In the genomic region with DNA sequence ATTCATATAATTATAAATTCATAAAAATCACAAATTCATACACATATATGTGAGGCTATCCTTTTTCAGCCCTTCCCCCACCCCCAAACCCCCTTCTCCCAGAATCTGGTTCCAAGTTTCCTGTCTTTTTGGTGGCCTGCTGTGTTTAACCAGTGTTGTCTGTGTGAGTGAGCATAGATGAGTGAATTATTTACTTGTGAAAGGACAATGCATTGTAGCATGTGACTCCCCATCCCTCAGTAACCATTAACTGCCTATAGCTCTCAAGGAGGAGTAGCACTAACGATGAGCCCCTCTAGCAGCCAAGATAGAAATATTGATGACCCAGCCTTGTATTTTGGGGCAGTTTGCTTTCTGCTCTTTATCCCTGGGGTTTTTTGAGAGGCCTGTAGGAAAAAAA, we compare ENCODE assay signal across 31 mouse cellular contexts. TPM values are rescaled to one million over a fixed set of nuclear protein-coding genes. Genes with fewer than 3 reads are reported as not detected.
DNase-seq lines count a peak whose midpoint lies in the region; ATAC-seq and TF ChIP-seq lines count a peak whose summit lies in the region.
"Had no signal": no experiment of that assay in that cellular context is flagged by ENCODE, and none has a peak within 500 bp of the region (broad histone marks: within the 10 kb centered on the region; RNA-seq: fewer than 3 reads in every experiment).

No protein-coding gene starts in this region.

- 42% methylated on average over 1 of the region's 1 CpGs for WGBS in kidney, adult 2 months
- 80% methylated on average over 1 of the region's 1 CpGs for WGBS in kidney, embryonic 15.5 days
- 51% methylated on average over 1 of the region's 1 CpGs for WGBS in kidney, postnatal 0 days
- WGBS in midbrain, embryonic 13.5 days = 63% methylated on average over 1 of the region's 1 CpGs

- H3K4me2 ChIP-seq in kidney, embryonic 15.5 days = no peak overlapping the region
- H3K4me2 ChIP-seq in kidney, postnatal 0 days (ENCODE audit: low read length) = no peak overlapping the region
- H3K4me2 ChIP-seq in midbrain, embryonic 13.5 days (replicated peaks) = no peak overlapping the region
- H3K4me2 ChIP-seq: embryonic facial prominence, embryonic 12.5 days; embryonic facial prominence, embryonic 15.5 days; forebrain, embryonic 12.5 days; forebrain, embryonic 15.5 days; heart, embryonic 12.5 days; heart, embryonic 15.5 days had no signal

- H3K4me3 ChIP-seq in kidney, adult 2 months (ENCODE audit: insufficient read depth, low read depth, low read length) = no peak overlapping the region
- no peak overlapping the region for H3K4me3 ChIP-seq in kidney, embryonic 15.5 days (replicated peaks)
- H3K4me3 ChIP-seq in kidney, postnatal 0 days (replicated peaks; ENCODE audit: low read depth, low read length) = no peak overlapping the region
- no peak overlapping the region for H3K4me3 ChIP-seq in midbrain, embryonic 13.5 days (replicated peaks)
- H3K4me3 ChIP-seq: embryonic facial prominence, embryonic 12.5 days; embryonic facial prominence, embryonic 15.5 days; erythroblast, embryonic 14.5 days; forebrain, embryonic 12.5 days; forebrain, embryonic 15.5 days; gastrocnemius, adult 2 months; heart, embryonic 12.5 days; heart, embryonic 15.5 days; hindbrain, embryonic 10.5 days; hindbrain, embryonic 13.5 days had no signal

- H3K27ac ChIP-seq in kidney, adult 2 months (ENCODE audit: insufficient read depth, low read depth, low read length) = no peak overlapping the region
- peak overlapping the region; percentile 75; the same call in 1 of the 2 replicates for H3K27ac ChIP-seq in kidney, embryonic 15.5 days
- 0 out of 2 replicates have a peak overlapping the region, but pooled peaks have one; percentile 36 for H3K27ac ChIP-seq in kidney, postnatal 0 days
- H3K27ac ChIP-seq in midbrain, embryonic 13.5 days = no peak overlapping the region
- H3K27ac ChIP-seq: forebrain, embryonic 12.5 days; heart, embryonic 15.5 days had no signal

- TF ChIP-seq POLR2A in kidney, adult 2 months (IDR thresholded peaks at IDR 0.05; ENCODE audit: low read depth, low read length) = no peak

- peak; percentile 88 for ATAC-seq in kidney, embryonic 15.5 days (replicated peaks; ENCODE audit: low FRiP score)
- no peak for ATAC-seq in kidney, postnatal 0 days (replicated peaks; ENCODE audit: low FRiP score, low read depth)
- ATAC-seq in midbrain, embryonic 13.5 days = no peak
- ATAC-seq: hindbrain, embryonic 16.5 days had no signal

- DNase-seq in kidney, adult 2 months = peak; percentile 65
- DNase-seq in kidney, postnatal 10 days = no peak
- no peak for DNase-seq in kidney, adult 18-20 months
- DNase-seq in kidney, postnatal 0 days (ENCODE audit: low spot score) = no peak
- peak; percentile 12 for DNase-seq in retina, postnatal 1 day
- DNase-seq in adrenal gland, postnatal 36 days = no peak
- DNase-seq: adrenal gland, postnatal 10 days; cerebellum, adult 11 months; cerebellum, adult 2 months; cerebellum, adult 9-11 months; cerebellum, postnatal 25 days; gastrocnemius, adult 2 months; gastrocnemius, postnatal 25 days; heart, adult 18-20 months; heart, postnatal 10 days; heart, postnatal 36 days had no signal

- peaks cover 6% of the 10 kb centered on the region; the same call in 1 of the 2 replicates for H3K4me1 ChIP-seq in kidney, adult 2 months (ENCODE audit: control insufficient read depth, insufficient read depth, low read length)
- peaks cover 14% of the 10 kb centered on the region for H3K4me1 ChIP-seq in kidney, embryonic 15.5 days
- H3K4me1 ChIP-seq in kidney, postnatal 0 days (replicated peaks; ENCODE audit: insufficient read depth, low read length) = no peaks in the 10 kb centered on the region
- H3K4me1 ChIP-seq in midbrain, embryonic 13.5 days (replicated peaks) = peaks cover 15% of the 10 kb centered on the region
- H3K4me1 ChIP-seq: heart, embryonic 12.5 days; heart, embryonic 15.5 days had no signal

- H3K36me3 ChIP-seq in kidney, adult 2 months (ENCODE audit: control insufficient read depth, insufficient read depth, low read length) = peaks cover 3% of the 10 kb centered on the region
- peaks cover 88% of the 10 kb centered on the region for H3K36me3 ChIP-seq in kidney, embryonic 15.5 days
- H3K36me3 ChIP-seq in kidney, postnatal 0 days (ENCODE audit: insufficient read depth, low read length) = peaks cover 61% of the 10 kb centered on the region
- H3K36me3 ChIP-seq in midbrain, embryonic 13.5 days = peaks cover 23% of the 10 kb centered on the region
- H3K36me3 ChIP-seq: forebrain, embryonic 15.5 days; G1E; heart, embryonic 15.5 days had no signal

- no peak for TF ChIP-seq CTCF in kidney, adult 2 months (conservative IDR thresholded peaks at IDR 0.05; ENCODE audit: insufficient read depth, insufficient read length, low read depth, low read length)
- no peak for TF ChIP-seq CTCF in kidney, postnatal 0 days (IDR thresholded peaks at IDR 0.05; ENCODE audit: low read depth)

- H3K9me3 ChIP-seq in kidney, embryonic 15.5 days (replicated peaks) = no peaks in the 10 kb centered on the region
- H3K9me3 ChIP-seq in kidney, postnatal 0 days (replicated peaks; ENCODE audit: low read length) = no peaks in the 10 kb centered on the region
- no peaks in the 10 kb centered on the region for H3K9me3 ChIP-seq in midbrain, embryonic 13.5 days
- H3K9me3 ChIP-seq: embryonic facial prominence, embryonic 12.5 days; embryonic facial prominence, embryonic 15.5 days; forebrain, embryonic 12.5 days; forebrain, embryonic 15.5 days; heart, embryonic 12.5 days; heart, embryonic 15.5 days; hindbrain, embryonic 10.5 days; hindbrain, embryonic 13.5 days had no signal

- H3K27me3 ChIP-seq in kidney, adult 2 months (replicated peaks; ENCODE audit: control insufficient read depth, insufficient read depth, low read length) = no peaks in the 10 kb centered on the region
- no peaks in the 10 kb centered on the region for H3K27me3 ChIP-seq in kidney, embryonic 15.5 days
- H3K27me3 ChIP-seq in kidney, postnatal 0 days (ENCODE audit: insufficient read depth, low read length) = no peaks in the 10 kb centered on the region
- no peaks in the 10 kb centered on the region for H3K27me3 ChIP-seq in midbrain, embryonic 13.5 days
- H3K27me3 ChIP-seq: CH12.LX; embryonic facial prominence, embryonic 12.5 days; embryonic facial prominence, embryonic 15.5 days; heart, embryonic 12.5 days; heart, embryonic 15.5 days; hindbrain, embryonic 13.5 days; Patski had no signal

- no peak overlapping the region for H3K9ac ChIP-seq in kidney, embryonic 15.5 days
- no peak overlapping the region for H3K9ac ChIP-seq in kidney, postnatal 0 days (ENCODE audit: low read depth, low read length)
- H3K9ac ChIP-seq in midbrain, embryonic 13.5 days (replicated peaks) = no peak overlapping the region
- H3K9ac ChIP-seq: embryonic facial prominence, embryonic 12.5 days; embryonic facial prominence, embryonic 15.5 days; forebrain, embryonic 12.5 days; forebrain, embryonic 15.5 days; heart, embryonic 12.5 days; heart, embryonic 15.5 days; hindbrain, embryonic 13.5 days had no signal

RNA-seq across cellular contexts. Expression of gene Lrig3, which starts 37.9 kb away (rescaled TPM):
- polyA plus RNA-seq in kidney, adult 2 months (2012; rRNA removed) = 7.1 and 8.8 TPM in 2 replicates
- polyA plus RNA-seq in kidney, embryonic 15.5 days (2015; fragmentation: Nextera tagmentation; extraction: Ambion mirVana) = 22.6 and 24.0 TPM in 2 replicates
- polyA plus RNA-seq in kidney, postnatal 0 days (2015; fragmentation: Nextera tagmentation; extraction: Ambion mirVana) = 14.9 and 16.0 TPM in 2 replicates
- total RNA-seq in adrenal gland, postnatal 36 days (2021) = 1 to 10 TPM; 4.7 to 5.9 TPM
- polyA plus RNA-seq in midbrain, embryonic 13.5 days (2015; fragmentation: Nextera tagmentation; extraction: Ambion mirVana) = 3.6 and 4.0 TPM in 2 replicates
- total RNA-seq: CH12.LX had no signal
- polyA plus RNA-seq: erythroblast, embryonic 14.5 days; G1E had no signal

Comparison
In these comparisons a context has a peak if more than half of its experiments do, and no peak if none do; other contexts are left out.
1. DNase-seq: peak in kidney, adult 2 months (single experiment) and retina, postnatal 1 day (single experiment); none in kidney, postnatal 10 days (single experiment), kidney, adult 18-20 months (single experiment), kidney, postnatal 0 days (single experiment) and adrenal gland, postnatal 36 days (0 of 2).
2. H3K27ac ChIP-seq: peak in kidney, embryonic 15.5 days (single experiment) and kidney, postnatal 0 days (single experiment); none in kidney, adult 2 months (single experiment) and midbrain, embryonic 13.5 days (single experiment).